Mouse (Mus musculus) intestine, embryonic 14.5 days (tissue): ENCODE results near the gene Bivm. TPM values are rescaled to one million over a fixed set of nuclear protein-coding genes. Genes with fewer than 3 reads are reported as not detected.

Experiments
- ATAC-seq: fragments of 200-750 bp; cut with Nextera tagmentation; replicated peaks from 2 replicates; pipeline ENCODE4 v1.8.0; 2017; ENCODE audit warnings: low read depth, moderate number of reproducible peaks, moderate TSS enrichment, moderate library complexity; ENCODE audit not compliant: low FRiP score, low TSS enrichment
- DNase-seq: peaks from one replicate; pipeline ENCODE4 v3.0.0-alpha.2; 2018; ENCODE audit warnings: low spot score
- H3K27ac ChIP-seq: fragments of 300-500 bp; sonication (generic); 2 replicates; pipeline ENCODE4 v1.5.1; 2014; ENCODE audit warnings: low read depth, mild to moderate bottlenecking, control low read depth
- H3K27me3 ChIP-seq: fragments of 300-500 bp; sonication (generic); replicated peaks from 2 replicates; pipeline ENCODE4 v1.6.1; 2014; ENCODE audit warnings: low read length, control low read depth; ENCODE audit not compliant: control insufficient read depth, insufficient read depth
- H3K36me3 ChIP-seq: fragments of 300-500 bp; sonication (generic); 2 replicates; pipeline ENCODE4 v1.6.1; 2014; ENCODE audit warnings: low read length, control low read depth; ENCODE audit not compliant: control insufficient read depth, insufficient read depth
- H3K4me1 ChIP-seq: fragments of 300-500 bp; sonication (generic); replicated peaks from 2 replicates; pipeline ENCODE4 v1.6.1; 2014; ENCODE audit warnings: low read length, control low read depth, mixed read lengths; ENCODE audit not compliant: control insufficient read depth, insufficient read depth
- H3K4me2 ChIP-seq: fragments of 300-500 bp; sonication (generic); 2 replicates; pipeline ENCODE4 v1.6.1; 2014; ENCODE audit warnings: low read length
- H3K4me3 ChIP-seq: fragments of 300-500 bp; sonication (generic); 2 replicates; pipeline ENCODE4 v1.5.1; 2014; ENCODE audit warnings: low read depth, low read length, control low read depth, mixed read lengths
- H3K9ac ChIP-seq: fragments of 300-500 bp; sonication (generic); 2 replicates; pipeline ENCODE4 v1.6.1; 2014; ENCODE audit warnings: mild to moderate bottlenecking, low read length
- H3K9me3 ChIP-seq: fragments of 300-500 bp; sonication (generic); 2 replicates; pipeline ENCODE4 v1.6.1; 2016; ENCODE audit warnings: low read length, control low read depth; ENCODE audit not compliant: control insufficient read depth
- WGBS: fragments of 180-500 bp; shearing (Covaris S2); extraction: QIAGEN DNeasy Blood & Tissue Kit; methylation state at CpG from one replicate; pipeline ENCODE4 v1.1.7; 2014; 5-methylcytosine and 5-hydroxymethylcytosine counted together
- polyA plus RNA-seq: library from polyadenylated mRNA; unstranded; fragments of >200 nt; fragmentation: Nextera tagmentation; extraction: Ambion mirVana; gene quantifications from 2 replicates; pipeline ENCODE4 v1.2.1, GENCODE M21; 2014

Gene Bivm
- polyA plus RNA-seq, 1 experiment from 2014 or later: 20.4 TPM

GRCm38 (mm10) chr1:44122256-44122655, 3.5 kb downstream of the Bivm start:
- H3K27me3 ChIP-seq: no peaks in the 10 kb centered on the region
- H3K27ac ChIP-seq: no peak overlapping the region
- no peak overlapping the region for H3K4me2 ChIP-seq
- no peak overlapping the region for H3K4me3 ChIP-seq
- WGBS: 79% methylated on average over 3 of the region's 3 CpGs
- H3K9me3 ChIP-seq: no peaks in the 10 kb centered on the region
- peaks cover 4% of the 10 kb centered on the region; the same call in 1 of the 2 replicates for H3K4me1 ChIP-seq
- ATAC-seq (no peak), DNase-seq (no peak)
- H3K9ac ChIP-seq: no peak overlapping the region
- peaks cover 10% of the 10 kb centered on the region for H3K36me3 ChIP-seq

DNA sequence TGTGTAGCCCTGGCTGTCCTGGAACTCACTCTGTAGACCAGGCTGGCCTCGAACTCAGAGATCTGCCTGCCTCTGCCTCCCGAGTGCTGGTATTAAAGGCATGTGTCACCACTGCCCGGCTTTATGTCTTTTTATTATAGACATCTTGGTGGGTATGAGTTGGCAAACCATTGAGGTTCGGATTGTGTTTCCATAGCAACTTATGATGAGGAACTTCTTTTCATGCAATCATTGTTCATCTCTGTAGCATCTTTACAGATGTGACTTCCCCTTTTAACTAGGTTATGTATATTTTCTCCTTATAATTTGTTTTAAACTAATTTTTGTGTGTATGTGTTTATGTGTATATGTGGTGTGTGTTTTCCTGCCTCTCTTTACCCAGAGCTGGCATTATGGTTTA, 6.8 kb downstream of the Bivm start:
- H3K9me3 ChIP-seq: no peaks in the 10 kb centered on the region
- ATAC-seq (no peak), DNase-seq (no peak)
- no peak overlapping the region for H3K27ac ChIP-seq
- no peaks in the 10 kb centered on the region for H3K27me3 ChIP-seq
- 93% methylated on average over 4 of the region's 4 CpGs for WGBS
- H3K9ac ChIP-seq: no peak overlapping the region
- peaks cover 41% of the 10 kb centered on the region for H3K36me3 ChIP-seq
- no peak overlapping the region for H3K4me3 ChIP-seq
- no peak overlapping the region for H3K4me2 ChIP-seq
- H3K4me1 ChIP-seq: no peaks in the 10 kb centered on the region; the same call in 1 of the 2 replicates

GRCm38 (mm10) chr1:44129929-44130581, 11.3 kb downstream of the Bivm start:
- H3K27ac ChIP-seq: no peak overlapping the region
- peaks cover 59% of the 10 kb centered on the region for H3K36me3 ChIP-seq
- no peaks in the 10 kb centered on the region for H3K9me3 ChIP-seq
- no peak overlapping the region for H3K9ac ChIP-seq
- H3K4me2 ChIP-seq: no peak overlapping the region
- no peaks in the 10 kb centered on the region for H3K27me3 ChIP-seq
- H3K4me3 ChIP-seq: no peak overlapping the region
- no peaks in the 10 kb centered on the region for H3K4me1 ChIP-seq
- ATAC-seq (no peak), DNase-seq (no peak)
- WGBS: 72% methylated on average over 4 of the region's 4 CpGs

DNA sequence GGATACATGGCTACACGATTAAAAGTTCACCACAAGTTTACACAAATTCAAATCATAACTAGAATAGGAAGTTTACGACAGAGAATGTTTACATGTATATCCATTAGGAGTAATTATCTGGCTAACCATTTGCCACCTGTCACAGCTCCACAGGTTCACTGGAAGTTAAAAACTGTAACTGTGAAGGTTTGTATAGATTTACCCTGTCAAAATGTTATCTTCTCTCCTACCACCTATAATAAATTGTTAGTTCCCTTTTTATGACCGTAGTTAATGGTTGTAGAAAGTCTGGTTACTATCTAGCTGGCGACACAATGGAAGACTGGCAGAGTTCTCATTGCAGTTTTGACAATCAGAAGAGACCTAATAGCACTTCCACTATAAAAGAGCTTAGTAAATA, 21.5 kb downstream of the Bivm start:
- H3K27me3 ChIP-seq: no peaks in the 10 kb centered on the region
- H3K9me3 ChIP-seq: no peaks in the 10 kb centered on the region
- H3K9ac ChIP-seq: no peak overlapping the region
- H3K4me2 ChIP-seq: no peak overlapping the region
- ATAC-seq (no peak), DNase-seq (no peak)
- H3K4me1 ChIP-seq: no peaks in the 10 kb centered on the region
- 20% methylated on average over 4 of the region's 4 CpGs for WGBS
- no peak overlapping the region for H3K4me3 ChIP-seq
- H3K36me3 ChIP-seq: peaks cover 62% of the 10 kb centered on the region
- no peak overlapping the region for H3K27ac ChIP-seq

DNA sequence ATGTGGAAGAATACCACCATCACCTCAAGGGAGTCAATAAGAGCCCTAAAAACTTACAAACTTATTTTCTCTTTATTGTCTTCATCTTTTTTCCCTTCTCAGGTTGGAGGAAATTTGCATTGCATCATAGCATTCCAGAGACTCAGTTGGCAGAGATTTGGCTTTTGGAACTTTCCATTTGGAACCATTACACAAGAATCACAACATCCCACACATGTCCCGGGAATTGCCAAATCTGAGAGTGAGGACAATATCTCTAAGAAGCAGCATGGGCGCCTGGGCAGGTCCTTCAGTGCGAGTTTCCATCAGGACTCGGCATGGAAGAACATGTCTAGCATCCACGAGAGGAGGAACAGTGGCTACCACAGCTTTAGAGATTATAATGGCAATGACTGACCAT, 24.0 kb downstream of the Bivm start:
- no peak overlapping the region for H3K27ac ChIP-seq
- 93% methylated on average over 5 of the region's 5 CpGs for WGBS
- no peak overlapping the region for H3K4me3 ChIP-seq
- ATAC-seq: no peak
- H3K36me3 ChIP-seq: peaks cover 52% of the 10 kb centered on the region
- no peaks in the 10 kb centered on the region for H3K9me3 ChIP-seq
- H3K4me2 ChIP-seq: no peak overlapping the region
- H3K4me1 ChIP-seq: peaks cover 4% of the 10 kb centered on the region; the same call in 1 of the 2 replicates
- no peak for DNase-seq
- H3K9ac ChIP-seq: no peak overlapping the region
- H3K27me3 ChIP-seq: no peaks in the 10 kb centered on the region

DNA sequence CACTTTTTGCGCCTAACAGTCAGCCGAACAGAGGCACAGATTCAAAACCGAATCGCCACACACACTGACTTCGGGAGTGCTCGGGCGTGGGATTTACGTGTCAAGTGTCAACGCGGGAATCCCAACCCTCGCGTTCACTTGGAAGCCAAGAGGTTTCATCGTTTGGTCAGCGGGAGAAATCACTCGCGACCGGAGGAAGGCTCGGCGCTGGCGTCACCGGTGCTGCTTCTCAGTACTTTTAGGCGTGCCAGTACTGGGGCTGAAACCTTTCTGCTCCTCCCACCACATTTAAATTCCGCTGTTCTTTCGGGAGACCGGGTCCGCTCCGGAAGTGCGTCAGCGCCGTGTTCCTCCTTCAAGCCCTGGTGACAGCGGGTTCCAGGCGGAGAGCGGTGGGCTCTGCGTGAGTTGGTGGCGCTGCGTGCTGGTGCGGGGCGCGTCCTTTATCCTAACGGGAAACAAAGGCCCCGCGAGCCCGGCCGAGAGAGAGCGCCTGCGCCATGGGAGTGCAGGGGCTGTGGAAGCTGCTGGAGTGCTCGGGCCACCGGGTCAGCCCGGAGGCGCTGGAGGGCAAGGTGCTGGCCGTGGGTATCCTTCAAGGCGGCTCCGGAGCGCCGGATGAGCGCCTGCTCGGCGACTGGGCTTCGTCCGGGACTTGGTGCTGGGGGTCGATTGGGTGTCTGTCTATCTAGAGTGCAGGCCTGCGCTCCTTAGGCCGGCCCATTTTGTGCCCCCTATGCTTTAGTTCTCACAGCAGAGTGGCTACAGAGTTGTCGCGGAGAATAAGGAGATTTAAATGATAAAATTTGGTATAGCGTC, 29.0 kb downstream of the Bivm start, which contains the start of gene Ercc5:
Gene Ercc5 (plus strand): TSS at position 182 of the 819 bp plus-strand sequence.
- peaks cover 9% of the 10 kb centered on the region; the same call in 1 of the 2 replicates for H3K4me1 ChIP-seq
- ATAC-seq (peak; percentile 96), DNase-seq (peak; percentile 89)
- under 1% methylated on average over 66 of the region's 66 CpGs for WGBS
- H3K27ac ChIP-seq: peak within 1 kb of the TSS; percentile 93
- peak within 1 kb of the TSS; percentile 88 for H3K4me3 ChIP-seq
- H3K36me3 ChIP-seq: peaks cover 11% of the 10 kb centered on the region
- H3K27me3 ChIP-seq: no peaks in the 10 kb centered on the region
- peak within 1 kb of the TSS; percentile 56 for H3K4me2 ChIP-seq
- H3K9me3 ChIP-seq: no peaks in the 10 kb centered on the region
- H3K9ac ChIP-seq: peak within 1 kb of the TSS; percentile 84

- Histone ChIP-seq H3K4me3 (peak overlapping the region; percentile 88), H3K4me1 (peaks cover 9% of the 10 kb centered on the region; the same call in 1 of the 2 replicates), H3K9me3 (no peaks in the 10 kb centered on the region), H3K4me2 (peak overlapping the region; percentile 56), H3K36me3 (peaks cover 2% of the 10 kb centered on the region), H3K27me3 (no peaks in the 10 kb centered on the region), H3K27ac (0 out of 2 replicates have a peak overlapping the region, but pooled peaks have one; percentile 93), H3K9ac (peak overlapping the region; percentile 84)
- no peak for ATAC-seq
- 27% methylated on average over 6 of the region's 6 CpGs for WGBS
- no peak for DNase-seq
Observed at GRCm38 (mm10) chr1:44148706-44149105, 29.9 kb downstream of the Bivm start.

GRCm38 (mm10) chr1:44155287-44155686, 36.5 kb downstream of the Bivm start:
- H3K4me3 ChIP-seq: no peak overlapping the region
- H3K4me2 ChIP-seq: no peak overlapping the region
- H3K9ac ChIP-seq: no peak overlapping the region
- H3K27ac ChIP-seq: no peak overlapping the region
- no peaks in the 10 kb centered on the region for H3K27me3 ChIP-seq
- DNase-seq (no peak), ATAC-seq (no peak)
- 98% methylated on average over 4 of the region's 4 CpGs for WGBS
- H3K4me1 ChIP-seq: no peaks in the 10 kb centered on the region
- peaks cover 29% of the 10 kb centered on the region for H3K36me3 ChIP-seq
- H3K9me3 ChIP-seq: no peaks in the 10 kb centered on the region
